Mouse (Mus musculus) liver, postnatal 0 days (tissue): ENCODE data around the gene Tbc1d24. TPM values are rescaled to one million over a fixed set of nuclear protein-coding genes. Genes with fewer than 3 reads are reported as not detected.

Experiments used
- ATAC-seq: fragments of 200-750 bp; cut with Nextera tagmentation; 2 replicates; pipeline ENCODE4 v1.8.0; 2017; ENCODE audit warnings: mild to moderate bottlenecking, moderate library complexity
- DNase-seq: peaks from one replicate; pipeline ENCODE4 v3.0.0-alpha.2; 2016
- H3K27ac ChIP-seq: fragments of 300-500 bp; sonication (generic); 2 replicates; pipeline ENCODE4 v1.5.1; 2014; ENCODE audit warnings: antibody characterized with exemption, moderate library complexity, mild to moderate bottlenecking, low read depth
- H3K27me3 ChIP-seq: fragments of 300-500 bp; sonication (generic); 2 replicates; pipeline ENCODE4 v1.6.1; 2014; ENCODE audit warnings: low read length, control low read depth, mixed read lengths; ENCODE audit not compliant: insufficient read depth
- H3K36me3 ChIP-seq: fragments of 300-500 bp; sonication (generic); replicated peaks from 2 replicates; pipeline ENCODE4 v1.6.1; 2014; ENCODE audit warnings: mild to moderate bottlenecking, control low read depth, low read length, moderate library complexity, mixed read lengths; ENCODE audit not compliant: insufficient read depth
- H3K4me1 ChIP-seq: fragments of 300-500 bp; sonication (generic); 2 replicates; pipeline ENCODE4 v1.6.1; 2014; ENCODE audit warnings: antibody characterized with exemption, mild to moderate bottlenecking, control low read depth; ENCODE audit not compliant: insufficient read depth
- H3K4me2 ChIP-seq: fragments of 300-500 bp; sonication (generic); 2 replicates; pipeline ENCODE4 v1.6.1; 2014; ENCODE audit warnings: low read depth, mild to moderate bottlenecking, low read length, moderate library complexity, mixed read lengths
- H3K4me3 ChIP-seq: fragments of 300-500 bp; sonication (generic); 2 replicates; pipeline ENCODE4 v1.5.1; 2014; ENCODE audit warnings: low read depth, low read length
- H3K9ac ChIP-seq: fragments of 300-500 bp; sonication (generic); replicated peaks from 2 replicates; pipeline ENCODE4 v1.6.1; 2014; ENCODE audit warnings: mild to moderate bottlenecking, moderate library complexity
- H3K9me3 ChIP-seq: fragments of 300-500 bp; sonication (generic); 2 replicates; pipeline ENCODE4 v1.6.1; 2016; ENCODE audit warnings: mild to moderate bottlenecking, control low read depth, low read length, mixed read lengths
- CTCF ChIP-seq: sonication (generic); IDR thresholded peaks from 2 replicates; pipeline ENCODE4 v1.5.1; 2016; ENCODE audit warnings: antibody characterized with exemption, low read depth
- EP300 ChIP-seq: IDR thresholded peaks from 2 replicates; pipeline ENCODE4 v1.6.1; 2016; ENCODE audit warnings: antibody characterized with exemption, low read depth, mild to moderate bottlenecking
- WGBS: fragments of 180-500 bp; shearing (Covaris S2); extraction: QIAGEN DNeasy Blood & Tissue Kit; methylation state at CpG from one replicate; pipeline ENCODE4 v1.1.7; 2014; ENCODE audit not compliant: insufficient replicate concordance; 5-methylcytosine and 5-hydroxymethylcytosine counted together
- polyA plus RNA-seq: library from polyadenylated mRNA; unstranded; fragments of >200 nt; fragmentation: Nextera tagmentation; extraction: Ambion mirVana; gene quantifications from 2 replicates; pipeline ENCODE4 v1.2.1, GENCODE M21; 2015

Tbc1d24 gene
- polyA plus RNA-seq: 2.0 and 4.2 TPM in 2 replicates

DNA sequence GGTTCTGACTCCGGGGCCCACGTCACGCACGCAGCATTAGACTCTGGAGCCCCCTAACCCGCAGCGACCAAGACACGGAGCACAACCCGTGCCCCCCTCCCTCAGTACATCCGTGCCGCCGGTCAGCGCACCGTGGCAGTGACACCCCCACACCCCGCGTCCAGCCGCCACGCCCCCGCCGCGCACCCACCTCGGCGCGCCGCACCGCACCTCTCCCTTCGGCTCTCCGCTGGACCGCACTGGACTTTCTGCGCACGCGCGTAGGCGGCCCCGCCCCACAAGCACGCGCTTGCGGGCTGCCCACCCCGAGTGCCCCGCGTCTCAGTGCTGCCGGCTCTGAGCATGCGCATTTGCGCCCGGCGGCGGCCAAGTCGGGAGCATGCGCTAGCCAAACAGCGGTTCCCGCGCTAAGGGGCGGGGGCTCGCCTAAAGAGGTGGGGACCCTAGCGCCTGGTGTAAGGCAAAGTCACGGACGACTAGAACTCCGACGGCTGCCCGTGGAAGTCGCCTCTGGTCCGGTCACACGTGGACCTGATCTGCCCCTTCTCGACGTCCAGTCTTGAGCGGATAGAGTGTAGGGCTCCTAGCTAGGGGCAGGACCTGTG is at the start of gene Tbc1d24:
Gene Tbc1d24, minus strand, starts transcription at position 279 of the 605 bp plus-strand sequence.
- WGBS: under 1% methylated on average over 58 of the region's 65 CpGs
- Histone ChIP-seq H3K9ac (peak within 1 kb of the TSS; percentile 89), H3K27ac (peak within 1 kb of the TSS; percentile 94), H3K4me1 (peaks cover 91% of the 10 kb centered on the region), H3K36me3 (peaks cover 7% of the 10 kb centered on the region), H3K4me3 (peak within 1 kb of the TSS; percentile 86), H3K27me3 (peaks cover 26% of the 10 kb centered on the region), H3K9me3 (no peaks in the 10 kb centered on the region), H3K4me2 (peak within 1 kb of the TSS; percentile 99)
- TF ChIP-seq CTCF (no peak), EP300 (no peak)
- DNase-seq (peak; percentile 94), ATAC-seq (peak; percentile 62)

DNA sequence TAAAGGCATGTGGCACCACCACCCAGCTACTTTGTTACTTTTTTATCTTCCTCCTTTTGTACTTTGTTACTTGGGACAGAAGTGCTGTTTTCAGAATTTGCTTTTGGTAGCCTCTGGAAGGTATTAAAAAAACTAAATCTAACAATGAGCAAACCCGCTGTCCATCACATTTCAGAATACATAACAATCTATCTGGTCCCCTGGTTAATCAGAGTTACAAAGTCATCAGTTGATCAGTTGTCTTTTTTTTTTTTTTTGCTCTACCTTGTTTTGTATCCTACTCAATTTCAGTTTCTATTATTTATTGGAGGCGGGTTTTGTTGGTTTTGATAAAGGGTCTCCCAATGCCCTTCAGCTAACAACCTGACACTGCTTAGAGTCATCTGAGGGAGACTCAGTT is 47.0 kb upstream of the Tbc1d24 start:
- peak overlapping the region; percentile 70; the same call in 1 of the 2 replicates for H3K4me3 ChIP-seq
- WGBS: 93% methylated on average over 2 of the region's 2 CpGs
- no peaks in the 10 kb centered on the region for H3K27me3 ChIP-seq
- peak overlapping the region; percentile 85 for H3K9ac ChIP-seq
- ATAC-seq (no peak), DNase-seq (no peak)
- peaks cover 16% of the 10 kb centered on the region for H3K4me1 ChIP-seq
- peaks cover 18% of the 10 kb centered on the region for H3K36me3 ChIP-seq
- H3K4me2 ChIP-seq: peak overlapping the region; percentile 92
- TF ChIP-seq EP300: no peak
- TF ChIP-seq CTCF: no peak
- peak overlapping the region; percentile 81; the same call in 1 of the 2 replicates for H3K27ac ChIP-seq
- no peaks in the 10 kb centered on the region for H3K9me3 ChIP-seq

DNA sequence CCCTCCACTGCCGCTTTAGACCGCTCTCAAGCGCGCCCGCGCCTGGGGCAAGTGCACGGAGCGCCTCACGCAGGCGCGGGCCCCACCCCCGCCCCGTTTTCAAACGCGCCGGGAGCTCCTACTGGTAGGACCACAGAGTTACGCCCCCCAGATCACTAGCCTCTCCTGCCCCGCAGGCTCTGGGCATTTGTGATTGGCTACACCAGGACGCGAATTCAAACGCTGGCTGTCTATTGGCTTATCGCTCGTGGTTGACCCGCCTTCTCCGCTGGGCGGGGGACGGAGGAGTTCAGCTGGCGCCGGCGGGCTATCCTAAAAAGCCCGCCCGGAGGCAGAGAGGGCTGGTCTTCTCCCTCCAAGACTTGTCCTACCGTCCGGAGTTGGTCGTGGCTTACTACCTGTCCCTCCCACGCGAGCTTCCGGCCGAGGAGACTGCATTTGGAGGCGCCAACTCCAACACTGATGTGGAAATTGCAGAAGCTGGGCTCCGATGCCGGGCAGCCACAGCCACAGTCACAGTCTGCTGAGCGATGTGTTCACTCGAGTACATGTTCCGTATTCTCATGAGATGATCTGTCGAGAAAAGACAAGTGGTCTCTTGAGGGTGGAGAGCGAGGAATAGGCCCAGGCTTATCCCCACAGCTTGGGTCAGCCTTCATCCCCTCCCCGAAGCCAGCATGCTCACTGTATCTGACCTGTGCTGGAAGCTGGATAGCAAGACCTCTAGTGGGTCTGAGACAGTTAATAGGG is 46.1 kb upstream of the Tbc1d24 start, which contains the start of gene Ccnf:
Gene Ccnf, minus strand, starts transcription at position 165 of the 750 bp plus-strand sequence.
- peak within 1 kb of the TSS; percentile 85 for H3K9ac ChIP-seq
- peak within 1 kb of the TSS; percentile 81 for H3K27ac ChIP-seq
- TF ChIP-seq CTCF: peak; percentile 53
- no peak for TF ChIP-seq EP300
- peaks cover 16% of the 10 kb centered on the region for H3K4me1 ChIP-seq
- H3K27me3 ChIP-seq: no peaks in the 10 kb centered on the region
- H3K9me3 ChIP-seq: no peaks in the 10 kb centered on the region
- peak; percentile 97 for DNase-seq
- peak within 1 kb of the TSS; percentile 92 for H3K4me2 ChIP-seq
- peak within 1 kb of the TSS; percentile 70 for H3K4me3 ChIP-seq
- peaks cover 25% of the 10 kb centered on the region for H3K36me3 ChIP-seq
- ATAC-seq: peak; percentile 99
- under 1% methylated on average over 40 of the region's 48 CpGs for WGBS

DNA sequence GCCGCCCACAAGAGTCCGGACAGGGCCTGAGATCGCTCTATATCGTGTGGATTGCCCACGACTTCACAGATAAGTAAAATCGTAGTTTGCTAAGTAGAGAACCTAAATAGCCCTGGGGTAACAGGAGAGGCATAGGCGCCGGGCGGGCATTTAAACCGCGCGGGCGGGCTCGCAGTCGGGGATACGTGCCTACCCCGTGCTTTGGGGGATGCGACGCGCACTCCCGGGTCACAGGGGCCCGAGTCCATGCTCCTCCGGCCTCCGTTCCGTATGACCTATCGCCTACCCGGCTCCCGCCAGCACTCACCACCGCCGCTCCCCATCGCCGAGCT is 45.6 kb upstream of the Tbc1d24 start:
- H3K4me2 ChIP-seq: peak overlapping the region; percentile 92
- H3K36me3 ChIP-seq: peaks cover 30% of the 10 kb centered on the region
- H3K9ac ChIP-seq: peak overlapping the region; percentile 78
- peak overlapping the region; percentile 70 for H3K4me3 ChIP-seq
- TF ChIP-seq CTCF (no peak), EP300 (no peak)
- no peaks in the 10 kb centered on the region for H3K9me3 ChIP-seq
- H3K4me1 ChIP-seq: peaks cover 16% of the 10 kb centered on the region
- H3K27me3 ChIP-seq: no peaks in the 10 kb centered on the region
- H3K27ac ChIP-seq: peak overlapping the region; percentile 46
- ATAC-seq: no peak; the same call in 1 of the 2 replicates
- under 1% methylated on average over 32 of the region's 32 CpGs for WGBS
- no peak for DNase-seq

DNA sequence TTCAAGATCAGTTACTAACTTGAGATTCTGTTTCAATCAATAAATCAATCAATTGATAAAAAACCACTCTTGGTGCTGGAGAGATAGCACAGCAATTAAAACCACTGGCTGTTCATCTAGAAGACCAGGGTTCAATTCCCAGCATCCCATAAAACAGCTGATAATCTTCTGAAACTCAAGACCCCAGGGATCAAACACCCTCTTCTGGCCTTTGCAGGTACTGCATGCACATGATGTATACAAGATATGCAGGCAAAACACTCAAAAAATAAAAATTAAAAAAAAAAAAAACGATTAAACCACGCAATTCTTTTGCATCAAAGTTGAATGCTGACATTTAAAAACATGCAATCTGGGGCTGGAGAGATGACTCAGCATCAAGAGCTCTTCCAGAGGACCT is 43.3 kb upstream of the Tbc1d24 start:
- 97% methylated on average over 2 of the region's 2 CpGs for WGBS
- Histone ChIP-seq H3K27me3 (no peaks in the 10 kb centered on the region), H3K9me3 (no peaks in the 10 kb centered on the region), H3K9ac (no peak overlapping the region), H3K4me1 (peaks cover 14% of the 10 kb centered on the region), H3K4me3 (no peak overlapping the region; the same call in 1 of the 2 replicates), H3K36me3 (peaks cover 47% of the 10 kb centered on the region), H3K27ac (no peak overlapping the region), H3K4me2 (no peak overlapping the region)
- DNase-seq (no peak), ATAC-seq (no peak)
- TF ChIP-seq CTCF (peak; percentile 52), EP300 (no peak)

DNA sequence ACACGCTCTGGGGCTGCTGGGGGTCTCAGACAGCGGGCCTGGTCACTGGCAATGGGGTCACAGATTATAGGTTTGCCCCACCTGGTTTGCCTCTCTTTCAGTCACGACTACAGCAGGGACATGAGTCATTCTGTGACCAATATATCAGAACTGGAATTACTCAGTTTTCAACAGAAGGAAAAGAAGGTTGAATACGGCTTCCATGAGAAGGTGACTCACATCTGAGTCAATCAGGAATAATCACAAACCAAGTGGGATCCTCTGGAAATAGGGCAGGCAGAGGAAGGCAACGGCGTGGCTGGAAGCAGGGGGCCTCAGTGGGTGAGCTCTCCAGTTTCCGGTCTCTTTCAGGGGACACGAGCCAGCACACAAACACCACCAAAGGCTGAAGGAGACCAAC is 38.7 kb upstream of the Tbc1d24 start:
- 96% methylated on average over 8 of the region's 8 CpGs for WGBS
- no peak for DNase-seq
- Histone ChIP-seq H3K27me3 (no peaks in the 10 kb centered on the region), H3K36me3 (peaks cover 87% of the 10 kb centered on the region), H3K4me1 (no peaks in the 10 kb centered on the region), H3K9me3 (no peaks in the 10 kb centered on the region), H3K4me2 (no peak overlapping the region), H3K4me3 (no peak overlapping the region), H3K9ac (no peak overlapping the region), H3K27ac (no peak overlapping the region)
- ATAC-seq: no peak
- no peak for TF ChIP-seq EP300
- no peak for TF ChIP-seq CTCF
